Mouse (Mus musculus): ENCODE measurements around the gene Lsm8. TPM values are rescaled to one million over a fixed set of nuclear protein-coding genes. Genes with fewer than 3 reads are reported as not detected.
A peak's percentile ranks its signal among the peaks of the same experiment; 100 is the strongest.
"Not testable (repeated sequence)": the region's sequence is repeated elsewhere in the genome, so short reads cannot be mapped to it uniquely, and the experiment has no call there.

Gene Lsm8
- total and polyA plus RNA-seq, 2 experiments from 2014 or later = 42.8 to 71.1 TPM

DNA sequence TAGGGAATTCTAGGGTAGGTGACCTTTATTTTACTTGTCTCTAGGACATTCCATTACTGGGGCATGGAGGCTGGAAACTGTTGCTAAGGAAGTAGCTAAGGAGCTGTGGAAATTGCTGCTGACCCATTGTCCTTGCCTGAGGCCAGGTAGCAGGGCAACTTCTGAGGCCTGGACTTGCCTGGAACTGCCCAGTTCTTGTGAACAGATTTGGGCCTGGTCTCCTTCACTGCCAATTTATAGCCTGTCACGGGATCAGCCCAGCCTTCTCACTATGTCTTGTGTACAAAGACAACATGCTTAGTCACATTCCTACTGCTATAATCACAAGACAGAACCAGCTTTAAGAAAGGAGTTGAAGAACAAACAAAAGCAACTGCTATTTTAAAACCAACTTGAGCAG, 25.6 kb upstream of the Lsm8 start:
- no peak overlapping the region for H3K4me2 ChIP-seq (ENCODE audit: low read depth, low read length, poor library complexity, severe bottlenecking)
- H3K27ac ChIP-seq (ENCODE audit: low read depth, low read length) = no peak overlapping the region
- no peak overlapping the region for H3K9ac ChIP-seq (replicated peaks; ENCODE audit: low read length, poor library complexity, severe bottlenecking)
- ATAC-seq (ENCODE audit: low FRiP score) (no peak), DNase-seq (ENCODE audit: low spot score) (no peak)
- TF ChIP-seq CTCF (IDR thresholded peaks at IDR 0.05) = no peak
- no peaks in the 10 kb centered on the region for H3K4me1 ChIP-seq (ENCODE audit: insufficient read depth, low read length)
- 63% methylated on average over 1 of the region's 1 CpGs for WGBS
- no peaks in the 10 kb centered on the region for H3K36me3 ChIP-seq (ENCODE audit: insufficient read depth, low read length)
- H3K27me3 ChIP-seq (ENCODE audit: insufficient read depth, low read length) = no peaks in the 10 kb centered on the region
- no peaks in the 10 kb centered on the region for H3K9me3 ChIP-seq (ENCODE audit: low read length)
- H3K4me3 ChIP-seq (ENCODE audit: low read depth, low read length) = no peak overlapping the region

DNA sequence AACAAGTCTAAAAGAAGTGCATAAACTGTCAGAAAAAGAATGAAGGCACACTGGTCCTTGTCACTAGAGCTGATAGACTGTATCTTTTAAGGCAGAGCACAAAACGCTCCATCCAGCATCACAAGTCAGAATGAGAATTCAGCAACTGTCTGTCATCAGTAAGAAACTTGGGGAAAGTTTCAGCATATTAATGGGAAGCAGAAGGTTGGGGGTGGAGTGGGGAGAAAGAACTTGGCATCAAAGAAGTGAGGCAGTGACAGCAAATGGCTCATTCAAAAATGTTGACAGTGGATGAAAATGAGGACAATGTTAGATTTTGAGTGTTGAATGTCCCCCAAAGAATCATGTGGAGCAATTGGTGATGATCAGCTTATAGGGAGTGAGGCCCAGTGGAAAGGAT, 15.4 kb upstream of the Lsm8 start:
- no peaks in the 10 kb centered on the region for H3K9me3 ChIP-seq (ENCODE audit: low read length)
- WGBS = 73% methylated on average over 1 of the region's 1 CpGs

GRCm38 (mm10) chr6:18844529-18844928, 3.9 kb upstream of the Lsm8 start:
- H3K9me3 ChIP-seq (ENCODE audit: low read length); H3K27me3 ChIP-seq (ENCODE audit: insufficient read depth, low read length); DNase-seq (ENCODE audit: low spot score); H3K4me2 ChIP-seq (ENCODE audit: low read depth, low read length, poor library complexity, severe bottlenecking); H3K4me1 ChIP-seq (ENCODE audit: insufficient read depth, low read length); H3K4me3 ChIP-seq (ENCODE audit: low read depth, low read length); ATAC-seq (ENCODE audit: low FRiP score); H3K9ac ChIP-seq (replicated peaks; ENCODE audit: low read length, poor library complexity, severe bottlenecking); H3K27ac ChIP-seq (ENCODE audit: low read depth, low read length); H3K36me3 ChIP-seq (ENCODE audit: insufficient read depth, low read length): not testable (repeated sequence)
- no CpG with 5 or more reads among the region's 11 CpGs for WGBS

More for the DNA sequence above, 15.4 kb upstream of the Lsm8 start:
- H3K27ac ChIP-seq (ENCODE audit: low read depth, low read length) = no peak overlapping the region
- no peaks in the 10 kb centered on the region for H3K36me3 ChIP-seq (ENCODE audit: insufficient read depth, low read length)
- no peak overlapping the region for H3K4me3 ChIP-seq (ENCODE audit: low read depth, low read length)
- no peaks in the 10 kb centered on the region for H3K4me1 ChIP-seq (ENCODE audit: insufficient read depth, low read length)
- no peak for ATAC-seq (ENCODE audit: low FRiP score)
- no peak overlapping the region for H3K9ac ChIP-seq (replicated peaks; ENCODE audit: low read length, poor library complexity, severe bottlenecking)
- no peaks in the 10 kb centered on the region for H3K27me3 ChIP-seq (ENCODE audit: insufficient read depth, low read length)
- DNase-seq (ENCODE audit: low spot score) = no peak
- H3K4me2 ChIP-seq (ENCODE audit: low read depth, low read length, poor library complexity, severe bottlenecking) = no peak overlapping the region
- TF ChIP-seq CTCF (IDR thresholded peaks at IDR 0.05) = no peak

DNA sequence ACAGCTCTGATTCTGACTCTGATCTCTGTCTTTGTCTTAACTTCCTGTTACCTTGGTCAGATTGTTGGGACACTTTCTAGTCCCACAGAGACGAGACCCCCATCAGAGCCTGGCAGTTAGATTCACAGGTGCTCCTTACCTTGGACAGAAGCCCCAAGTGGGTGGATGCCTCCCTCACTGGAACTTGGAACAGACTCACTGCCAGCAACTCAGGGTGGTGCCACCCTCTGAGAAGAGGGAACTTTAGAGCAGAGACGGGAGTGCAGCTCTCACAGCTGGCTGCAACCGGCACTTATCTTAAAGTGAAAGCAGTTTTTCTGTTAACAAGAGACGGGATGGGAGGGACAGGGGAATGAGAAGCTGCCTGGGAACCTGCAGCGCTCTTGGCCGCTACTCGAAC, 2.8 kb upstream of the Lsm8 start:
- H3K27ac ChIP-seq (ENCODE audit: low read depth, low read length); H3K9me3 ChIP-seq (ENCODE audit: low read length); H3K9ac ChIP-seq (replicated peaks; ENCODE audit: low read length, poor library complexity, severe bottlenecking); H3K27me3 ChIP-seq (ENCODE audit: insufficient read depth, low read length); ATAC-seq (ENCODE audit: low FRiP score); H3K36me3 ChIP-seq (ENCODE audit: insufficient read depth, low read length); H3K4me2 ChIP-seq (ENCODE audit: low read depth, low read length, poor library complexity, severe bottlenecking); DNase-seq (ENCODE audit: low spot score); H3K4me1 ChIP-seq (ENCODE audit: insufficient read depth, low read length); H3K4me3 ChIP-seq (ENCODE audit: low read depth, low read length): not testable (repeated sequence)
- WGBS = 51% methylated on average over 5 of the region's 7 CpGs

DNA sequence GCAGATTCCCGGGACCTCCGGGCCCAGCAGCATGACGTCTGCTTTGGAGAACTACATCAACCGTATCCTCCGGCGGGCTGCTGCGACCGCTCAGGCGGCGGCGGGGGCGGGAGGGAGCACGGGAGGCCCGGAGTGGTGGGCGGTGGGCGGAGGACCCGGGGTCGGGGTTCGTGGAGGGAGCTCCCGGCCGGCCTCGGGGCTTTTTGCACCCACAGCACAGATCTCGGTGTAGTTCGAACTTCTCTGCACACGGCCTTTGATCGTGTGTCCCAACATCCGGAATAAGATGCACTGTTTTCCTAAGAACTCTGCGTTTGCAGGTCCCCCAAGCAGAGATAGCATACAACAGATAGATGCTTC, 303 bp downstream of the Lsm8 start:
- H3K27me3 ChIP-seq (ENCODE audit: insufficient read depth, low read length) = no peaks in the 10 kb centered on the region
- H3K4me3 ChIP-seq (ENCODE audit: low read depth, low read length) = peak overlapping the region; percentile 66
- H3K36me3 ChIP-seq (ENCODE audit: insufficient read depth, low read length) = no peaks in the 10 kb centered on the region
- peaks cover 8% of the 10 kb centered on the region for H3K4me1 ChIP-seq (ENCODE audit: insufficient read depth, low read length)
- peak overlapping the region; percentile 90 for H3K27ac ChIP-seq (ENCODE audit: low read depth, low read length)
- TF ChIP-seq CTCF (IDR thresholded peaks at IDR 0.05) = no peak
- WGBS = 1% methylated on average over 27 of the region's 28 CpGs
- H3K9me3 ChIP-seq (ENCODE audit: low read length) = no peaks in the 10 kb centered on the region
- ATAC-seq (ENCODE audit: low FRiP score) (no peak; the same call in 1 of the 2 replicates), DNase-seq (ENCODE audit: low spot score) (no peak)
- H3K4me2 ChIP-seq (ENCODE audit: low read depth, low read length, poor library complexity, severe bottlenecking) = peak overlapping the region; percentile 52
- peak overlapping the region; percentile 89 for H3K9ac ChIP-seq (replicated peaks; ENCODE audit: low read length, poor library complexity, severe bottlenecking)

DNA sequence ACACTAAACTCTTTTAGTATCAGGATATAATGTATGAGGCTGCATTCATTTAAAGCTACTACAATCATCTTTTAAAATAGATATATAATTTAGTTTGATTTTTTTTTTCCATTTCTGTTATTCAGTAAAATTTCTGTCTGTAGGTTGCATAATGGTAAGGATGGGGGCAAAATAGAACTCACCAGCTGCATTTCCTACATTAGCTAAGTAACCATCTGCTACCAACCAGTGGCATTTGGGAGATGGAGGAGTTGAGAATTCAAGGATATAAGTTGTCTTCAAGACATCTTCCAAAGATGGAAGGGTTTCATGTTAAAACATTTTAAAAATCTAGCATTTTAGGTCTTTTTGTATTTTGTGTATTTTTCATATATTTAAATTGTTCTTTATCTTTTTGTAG, 6.9 kb downstream of the Lsm8 start:
- TF ChIP-seq CTCF (IDR thresholded peaks at IDR 0.05) = no peak
- Histone ChIP-seq H3K4me2 (ENCODE audit: low read depth, low read length, poor library complexity, severe bottlenecking) (no peak overlapping the region), H3K27ac (ENCODE audit: low read depth, low read length) (no peak overlapping the region), H3K27me3 (ENCODE audit: insufficient read depth, low read length) (no peaks in the 10 kb centered on the region), H3K9ac (replicated peaks; ENCODE audit: low read length, poor library complexity, severe bottlenecking) (no peak overlapping the region), H3K4me3 (ENCODE audit: low read depth, low read length) (no peak overlapping the region), H3K36me3 (ENCODE audit: insufficient read depth, low read length) (peaks cover 7% of the 10 kb centered on the region), H3K4me1 (ENCODE audit: insufficient read depth, low read length) (no peaks in the 10 kb centered on the region; the same call in 1 of the 2 replicates), H3K9me3 (ENCODE audit: low read length) (no peaks in the 10 kb centered on the region)
- ATAC-seq (ENCODE audit: low FRiP score) (no peak), DNase-seq (ENCODE audit: low spot score) (no peak)
